Mouse (Mus musculus) hindbrain, embryonic 10.5 days (tissue): ENCODE measurements around the gene Lao1. TPM values are rescaled to one million over a fixed set of nuclear protein-coding genes. Genes with fewer than 3 reads are reported as not detected.

Experiments
- DNase-seq: peaks from one replicate; pipeline ENCODE4 v3.0.0-alpha.2; 2017; ENCODE audit warnings: low spot score
- H3K27ac ChIP-seq: fragments of 300-500 bp; sonication (generic); 2 replicates; pipeline ENCODE4 v1.5.1; 2016; ENCODE audit warnings: mild to moderate bottlenecking, moderate library complexity
- H3K27me3 ChIP-seq: fragments of 300-500 bp; sonication (generic); 2 replicates; pipeline ENCODE4 v1.6.1; 2016; ENCODE audit warnings: mild to moderate bottlenecking; ENCODE audit not compliant: poor library complexity, insufficient read depth, severe bottlenecking
- H3K36me3 ChIP-seq: fragments of 300-500 bp; sonication (generic); 2 replicates; pipeline ENCODE4 v1.6.1; 2016; ENCODE audit warnings: mild to moderate bottlenecking, moderate library complexity
- H3K4me1 ChIP-seq: fragments of 300-500 bp; sonication (generic); replicated peaks from 2 replicates; pipeline ENCODE4 v1.6.1; 2016; ENCODE audit warnings: mild to moderate bottlenecking
- H3K4me3 ChIP-seq: fragments of 300-500 bp; sonication (generic); 2 replicates; pipeline ENCODE4 v1.5.1; 2016; ENCODE audit warnings: mild to moderate bottlenecking, moderate library complexity
- H3K9me3 ChIP-seq: fragments of 300-500 bp; sonication (generic); 2 replicates; pipeline ENCODE4 v1.6.1; 2016; ENCODE audit warnings: mild to moderate bottlenecking, moderate library complexity
- WGBS: fragments of 180-500 bp; shearing (Covaris S2); methylation state at CpG from one replicate; pipeline ENCODE4 v1.1.7; 2016; 5-methylcytosine and 5-hydroxymethylcytosine counted together
- polyA plus RNA-seq: library from polyadenylated mRNA; unstranded; fragments of >200 nt; fragmentation: Nextera tagmentation; extraction: Ambion mirVana; gene quantifications from 2 replicates; pipeline ENCODE4 v1.2.1, GENCODE M21; 2016

Lao1 gene
- polyA plus RNA-seq, 1 experiment from 2014 or later: not detected

GRCm38 (mm10) chr4:119001696-119002095, 40.3 kb downstream of the Lao1 start:
- 68% methylated on average over 10 of the region's 10 CpGs for WGBS
- no peak for DNase-seq
- H3K27ac ChIP-seq: no peak overlapping the region
- H3K9me3 ChIP-seq: no peaks in the 10 kb centered on the region
- no peak overlapping the region for H3K4me3 ChIP-seq
- no peaks in the 10 kb centered on the region for H3K27me3 ChIP-seq
- peaks cover 2% of the 10 kb centered on the region; the same call in 1 of the 2 replicates for H3K4me1 ChIP-seq
- H3K36me3 ChIP-seq: no peaks in the 10 kb centered on the region

DNA sequence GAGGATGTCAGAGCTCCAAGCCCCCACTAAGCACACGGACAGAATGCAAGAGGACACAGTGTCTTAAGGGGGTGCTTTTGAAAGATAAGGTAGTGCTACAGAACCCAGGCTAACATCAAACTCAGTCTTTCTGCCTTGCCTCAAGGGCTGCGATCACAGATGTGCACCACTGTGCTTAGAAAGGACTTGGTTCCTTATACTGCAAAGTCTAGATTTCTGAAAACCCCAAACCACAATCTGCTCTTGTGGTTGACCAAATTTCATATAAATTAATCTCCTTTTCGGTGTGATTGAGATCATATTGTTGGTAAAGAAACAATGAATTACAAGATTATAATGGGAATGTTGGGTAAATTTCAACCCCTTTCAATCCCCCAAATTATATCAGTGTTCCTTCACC, 41.1 kb downstream of the Lao1 start:
- Histone ChIP-seq H3K9me3 (no peaks in the 10 kb centered on the region), H3K27ac (no peak overlapping the region), H3K4me3 (no peak overlapping the region), H3K36me3 (no peaks in the 10 kb centered on the region), H3K27me3 (no peaks in the 10 kb centered on the region), H3K4me1 (peaks cover 2% of the 10 kb centered on the region; the same call in 1 of the 2 replicates)
- DNase-seq: no peak
- 80% methylated on average over 3 of the region's 3 CpGs for WGBS

GRCm38 (mm10) chr4:119004178-119004577, 42.8 kb downstream of the Lao1 start:
- H3K9me3 ChIP-seq: no peaks in the 10 kb centered on the region
- WGBS: 67% methylated on average over 3 of the region's 3 CpGs
- peaks cover 18% of the 10 kb centered on the region for H3K4me1 ChIP-seq
- no peaks in the 10 kb centered on the region for H3K27me3 ChIP-seq
- H3K36me3 ChIP-seq: no peaks in the 10 kb centered on the region
- DNase-seq: no peak
- H3K4me3 ChIP-seq: no peak overlapping the region
- no peak overlapping the region for H3K27ac ChIP-seq

DNA sequence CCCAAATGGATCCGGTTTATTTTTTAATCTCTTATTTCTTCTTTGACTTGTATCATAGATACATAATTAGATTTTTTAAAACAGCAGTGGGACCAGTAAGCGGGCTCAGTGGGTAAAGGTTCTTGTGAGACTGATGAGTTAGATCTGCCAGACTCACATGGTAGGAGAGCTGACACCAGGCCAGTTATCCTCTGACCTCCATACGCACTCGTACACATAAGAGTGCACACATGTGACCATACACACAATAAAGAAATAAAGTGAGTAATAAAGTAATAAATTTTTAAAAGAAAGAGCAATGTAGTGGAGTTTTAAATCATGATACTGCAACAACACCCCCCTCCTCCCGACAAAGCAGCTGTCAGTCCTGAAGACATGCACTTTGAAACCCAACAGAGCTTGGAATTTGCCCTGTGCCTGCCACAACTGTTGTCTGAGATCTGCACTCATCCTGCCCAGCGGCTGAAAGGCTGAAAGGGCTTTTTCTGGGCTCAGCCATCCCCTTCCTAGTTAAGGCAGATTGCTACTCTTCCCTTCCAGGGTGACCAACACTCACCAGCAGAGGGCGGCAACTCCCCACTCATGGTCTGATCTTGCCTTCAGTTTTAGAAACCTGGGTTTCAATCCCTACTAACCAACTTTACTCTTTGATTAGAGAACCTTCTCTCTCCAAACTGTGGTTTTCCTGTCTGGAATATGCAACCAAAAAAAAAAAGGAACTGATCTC, 43.4 kb downstream of the Lao1 start:
- Histone ChIP-seq H3K4me3 (no peak overlapping the region), H3K36me3 (no peaks in the 10 kb centered on the region), H3K27ac (no peak overlapping the region), H3K27me3 (no peaks in the 10 kb centered on the region), H3K4me1 (peaks cover 24% of the 10 kb centered on the region), H3K9me3 (no peaks in the 10 kb centered on the region)
- DNase-seq: peak; percentile 88
- WGBS: 46% methylated on average over 7 of the region's 7 CpGs

DNA sequence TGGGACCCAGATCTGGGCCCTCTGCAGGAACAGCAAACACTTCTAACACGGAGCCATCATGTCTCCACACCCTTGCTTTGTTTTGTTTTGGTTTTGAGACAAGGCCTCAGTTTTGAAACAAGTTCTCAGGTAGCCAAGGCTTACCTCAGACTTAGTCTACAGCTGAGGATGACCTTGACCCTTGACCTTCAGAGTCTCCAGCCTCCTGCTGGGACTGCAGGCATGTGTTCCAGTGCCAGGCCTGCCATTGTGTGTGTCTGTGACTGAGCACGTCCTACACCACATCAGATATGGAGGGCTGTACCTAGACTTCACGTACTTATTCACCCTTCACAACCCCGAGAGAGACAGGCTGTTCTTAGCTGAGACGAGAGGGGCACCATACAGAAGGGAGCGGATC, 46.2 kb downstream of the Lao1 start:
- H3K27me3 ChIP-seq: no peaks in the 10 kb centered on the region
- peak overlapping the region; percentile 45; the same call in 1 of the 2 replicates for H3K27ac ChIP-seq
- 84% methylated on average over 6 of the region's 6 CpGs for WGBS
- DNase-seq: no peak
- H3K36me3 ChIP-seq: no peaks in the 10 kb centered on the region
- H3K4me1 ChIP-seq: peaks cover 36% of the 10 kb centered on the region
- H3K4me3 ChIP-seq: no peak overlapping the region
- no peaks in the 10 kb centered on the region for H3K9me3 ChIP-seq

DNA sequence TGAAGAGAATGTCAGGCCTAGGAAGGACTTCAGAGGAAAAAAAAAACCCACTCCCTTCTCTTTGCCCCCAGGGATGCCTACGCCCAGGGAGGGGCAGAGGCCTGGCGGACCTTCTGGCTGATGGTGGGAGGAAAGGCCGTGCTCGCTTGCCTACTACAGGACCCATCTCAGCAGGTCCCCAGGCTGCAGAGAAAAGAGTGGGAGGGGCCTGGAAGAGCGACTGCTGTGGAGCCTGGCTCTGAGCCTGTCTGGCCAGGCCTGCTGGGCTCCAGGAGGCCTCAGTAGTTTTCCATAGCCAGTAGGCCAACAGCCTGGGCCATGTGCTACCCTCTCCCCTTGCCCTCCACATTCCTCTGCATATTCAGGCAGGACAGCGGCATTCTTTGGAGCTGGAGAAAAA, 47.1 kb downstream of the Lao1 start:
- Histone ChIP-seq H3K4me3 (no peak overlapping the region), H3K27ac (peak overlapping the region; percentile 72), H3K9me3 (no peaks in the 10 kb centered on the region), H3K4me1 (peaks cover 36% of the 10 kb centered on the region), H3K36me3 (no peaks in the 10 kb centered on the region), H3K27me3 (no peaks in the 10 kb centered on the region)
- WGBS: 18% methylated on average over 6 of the region's 6 CpGs
- peak; percentile 24 for DNase-seq

GRCm38 (mm10) chr4:119009814-119010213, 48.4 kb downstream of the Lao1 start:
- Histone ChIP-seq H3K4me3 (no peak overlapping the region), H3K9me3 (no peaks in the 10 kb centered on the region), H3K27me3 (no peaks in the 10 kb centered on the region), H3K27ac (peak overlapping the region; percentile 72; the same call in 1 of the 2 replicates), H3K36me3 (no peaks in the 10 kb centered on the region), H3K4me1 (peaks cover 36% of the 10 kb centered on the region)
- no peak for DNase-seq
- 84% methylated on average over 8 of the region's 8 CpGs for WGBS

DNA sequence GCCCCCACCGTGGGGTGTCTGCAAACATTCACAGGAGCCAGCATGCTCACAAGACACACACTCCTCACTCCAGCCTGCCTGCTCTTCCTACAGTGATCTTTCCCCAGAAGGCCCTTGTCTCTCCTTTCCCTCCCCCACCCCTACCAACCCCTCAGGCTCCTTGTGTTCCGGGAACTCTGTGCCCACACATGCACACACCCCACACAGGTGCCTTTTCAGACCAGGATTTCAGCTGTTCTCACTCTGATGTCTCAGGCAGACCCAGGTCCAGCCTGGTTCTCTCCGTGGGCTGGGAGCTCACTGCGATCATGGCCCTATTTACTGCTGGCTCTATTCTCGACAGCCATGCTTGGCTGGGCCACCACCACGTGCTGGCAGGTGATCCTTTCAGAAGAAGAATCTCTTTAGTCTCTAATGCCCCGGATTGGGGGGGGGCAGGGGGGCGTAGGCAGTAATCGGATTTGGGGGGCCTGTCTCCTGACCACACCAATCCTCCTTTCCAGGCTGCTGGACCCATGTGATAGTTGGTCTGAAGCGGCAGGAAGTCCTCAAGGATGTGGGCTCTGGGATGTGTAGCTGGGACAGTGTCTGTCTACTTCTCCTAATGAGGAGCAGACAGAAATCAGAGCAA, 49.8 kb downstream of the Lao1 start:
- 55% methylated on average over 10 of the region's 10 CpGs for WGBS
- H3K27ac ChIP-seq: peak overlapping the region; percentile 41
- H3K27me3 ChIP-seq: no peaks in the 10 kb centered on the region
- no peak for DNase-seq
- H3K36me3 ChIP-seq: no peaks in the 10 kb centered on the region
- peaks cover 40% of the 10 kb centered on the region for H3K4me1 ChIP-seq
- H3K4me3 ChIP-seq: no peak overlapping the region
- H3K9me3 ChIP-seq: no peaks in the 10 kb centered on the region

DNA sequence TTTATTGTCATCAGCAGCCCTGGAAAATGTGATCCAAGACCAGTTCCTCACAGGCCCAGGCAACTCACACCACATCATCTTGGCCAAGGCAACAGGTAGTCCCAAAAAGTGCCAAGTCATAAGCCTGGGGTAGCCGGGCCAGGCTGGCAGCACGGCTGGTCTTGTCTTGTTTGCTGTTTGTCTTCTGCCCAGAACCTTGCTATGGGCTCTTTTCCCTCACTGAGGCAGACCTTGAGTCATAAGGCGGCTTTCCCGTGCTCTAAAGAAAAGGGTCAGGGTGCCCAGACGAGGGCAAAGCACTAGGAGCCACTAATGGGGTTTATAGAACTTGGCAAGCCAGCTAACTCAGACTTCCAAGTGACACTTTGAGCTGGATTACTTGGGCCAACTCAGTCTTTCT, 51.7 kb downstream of the Lao1 start:
- H3K9me3 ChIP-seq: no peaks in the 10 kb centered on the region
- H3K27me3 ChIP-seq: no peaks in the 10 kb centered on the region
- 89% methylated on average over 5 of the region's 5 CpGs for WGBS
- no peaks in the 10 kb centered on the region for H3K36me3 ChIP-seq
- peaks cover 37% of the 10 kb centered on the region for H3K4me1 ChIP-seq
- H3K27ac ChIP-seq: no peak overlapping the region
- no peak overlapping the region for H3K4me3 ChIP-seq
- DNase-seq: no peak

DNA sequence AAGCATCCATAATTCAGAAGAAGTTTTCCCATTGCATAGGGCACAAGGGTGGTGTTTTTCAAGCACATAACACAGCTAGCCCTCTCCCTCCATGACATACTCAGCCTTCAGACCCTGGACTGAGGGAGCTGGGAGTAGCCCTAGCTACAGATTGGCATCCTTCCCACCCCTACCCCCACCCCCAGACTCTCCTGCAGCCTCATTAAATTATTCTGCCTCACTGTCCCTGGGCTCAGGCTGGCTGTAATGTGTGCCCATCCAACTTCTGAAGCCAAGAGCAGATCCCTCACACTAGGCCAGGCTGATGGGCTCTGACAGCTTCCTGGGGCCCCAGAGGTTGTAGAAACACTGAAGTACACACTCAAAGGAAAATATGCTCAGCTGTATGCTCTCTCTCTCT, 53.6 kb downstream of the Lao1 start:
- Histone ChIP-seq H3K4me1 (peaks cover 36% of the 10 kb centered on the region), H3K9me3 (no peaks in the 10 kb centered on the region), H3K4me3 (no peak overlapping the region), H3K27ac (peak overlapping the region; percentile 37; the same call in 1 of the 2 replicates), H3K27me3 (no peaks in the 10 kb centered on the region), H3K36me3 (no peaks in the 10 kb centered on the region)
- no peak for DNase-seq

- no peak overlapping the region for H3K4me3 ChIP-seq
- H3K4me1 ChIP-seq: peaks cover 36% of the 10 kb centered on the region
- WGBS: 66% methylated on average over 6 of the region's 6 CpGs
- H3K9me3 ChIP-seq: no peaks in the 10 kb centered on the region
- DNase-seq: no peak
- peak overlapping the region; percentile 37; the same call in 1 of the 2 replicates for H3K27ac ChIP-seq
- H3K27me3 ChIP-seq: no peaks in the 10 kb centered on the region
- H3K36me3 ChIP-seq: no peaks in the 10 kb centered on the region
These were observed 54.2 kb downstream of the Lao1 start for GRCm38 (mm10) chr4:119015557-119015956.

GRCm38 (mm10) chr4:119017078-119017477, 55.7 kb downstream of the Lao1 start:
- H3K4me1 ChIP-seq: peaks cover 35% of the 10 kb centered on the region
- no peaks in the 10 kb centered on the region for H3K9me3 ChIP-seq
- whole genome bisulfite sequencing: 95% methylated on average over 5 of the region's 5 CpGs
- no peak for DNase-seq
- no peak overlapping the region for H3K27ac ChIP-seq
- H3K4me3 ChIP-seq: no peak overlapping the region
- no peaks in the 10 kb centered on the region for H3K36me3 ChIP-seq
- H3K27me3 ChIP-seq: no peaks in the 10 kb centered on the region
